Mouse (Mus musculus): ENCODE results near the gene Atp6v0d1. TPM values are rescaled to one million over a fixed set of nuclear protein-coding genes. Genes with fewer than 3 reads are reported as not detected.
A peak's percentile ranks its signal among the peaks of the same experiment; 100 is the strongest.

Atp6v0d1 gene
- total and polyA plus RNA-seq, 3 experiments, result 37.0 to 178 (median 118) TPM

- Histone ChIP-seq H3K27me3 (ENCODE audit: insufficient read depth, low read length) (no peaks in the 10 kb centered on the region), H3K9me3 (replicated peaks) (no peaks in the 10 kb centered on the region), H3K36me3 (replicated peaks) (peaks cover 58% of the 10 kb centered on the region), H3K4me1 (ENCODE audit: insufficient read depth, low read depth, low read length) (peaks cover 42% of the 10 kb centered on the region), H3K4me3 (ENCODE audit: low read depth, low read length) (no peak overlapping the region)
- TF ChIP-seq TAL1 (conservative IDR thresholded peaks at IDR 0.05; ENCODE audit: low read depth, low read length) (no peak), CTCF (IDR thresholded peaks at IDR 0.05; ENCODE audit: low read depth, low read length) (no peak), GATA1 (IDR thresholded peaks at IDR 0.05; ENCODE audit: borderline replicate concordance, low read length) (no peak), GATA2 (IDR thresholded peaks at IDR 0.05; ENCODE audit: borderline replicate concordance, low read depth, low read length) (no peak), POLR2AphosphoS5 (IDR thresholded peaks at IDR 0.05; ENCODE audit: insufficient replicate concordance, low read depth, low read length) (no peak)
- ATAC-seq (ENCODE audit: extremely low read depth, insufficient number of reproducible peaks, low FRiP score, poor library complexity, severe bottlenecking), result no peak
- no peak for DNase-seq (ENCODE audit: low spot score)
These were observed 22.1 kb downstream of the Atp6v0d1 start for GRCm38 (mm10) chr8:105543703-105544102.

GRCm38 (mm10) chr8:105542808-105543207 lies 23.0 kb downstream of the Atp6v0d1 start:
- DNase-seq (ENCODE audit: low spot score) (no peak), ATAC-seq (ENCODE audit: extremely low read depth, insufficient number of reproducible peaks, low FRiP score, poor library complexity, severe bottlenecking) (no peak)
- Histone ChIP-seq H3K4me3 (ENCODE audit: low read depth, low read length) (no peak overlapping the region), H3K9me3 (replicated peaks) (no peaks in the 10 kb centered on the region), H3K36me3 (replicated peaks) (peaks cover 65% of the 10 kb centered on the region), H3K4me1 (ENCODE audit: insufficient read depth, low read depth, low read length) (peaks cover 42% of the 10 kb centered on the region), H3K27me3 (ENCODE audit: insufficient read depth, low read length) (no peaks in the 10 kb centered on the region)
- TF ChIP-seq GATA1 (IDR thresholded peaks at IDR 0.05; ENCODE audit: borderline replicate concordance, low read length) (no peak), POLR2AphosphoS5 (IDR thresholded peaks at IDR 0.05; ENCODE audit: insufficient replicate concordance, low read depth, low read length) (no peak), GATA2 (IDR thresholded peaks at IDR 0.05; ENCODE audit: borderline replicate concordance, low read depth, low read length) (no peak), TAL1 (conservative IDR thresholded peaks at IDR 0.05; ENCODE audit: low read depth, low read length) (no peak)

- no peak overlapping the region for H3K4me3 ChIP-seq (ENCODE audit: low read depth, low read length)
- no peak for DNase-seq (ENCODE audit: low spot score)
- H3K4me1 ChIP-seq (ENCODE audit: insufficient read depth, low read depth, low read length), result peaks cover 42% of the 10 kb centered on the region
- no peaks in the 10 kb centered on the region for H3K9me3 ChIP-seq (replicated peaks)
- TF ChIP-seq TAL1 (conservative IDR thresholded peaks at IDR 0.05; ENCODE audit: low read depth, low read length), result peak; percentile 56
- TF ChIP-seq GATA2 (IDR thresholded peaks at IDR 0.05; ENCODE audit: borderline replicate concordance, low read depth, low read length), result no peak
- no peak; the same call in 1 of the 2 replicates for ATAC-seq (ENCODE audit: extremely low read depth, insufficient number of reproducible peaks, low FRiP score, poor library complexity, severe bottlenecking)
- H3K27me3 ChIP-seq (ENCODE audit: insufficient read depth, low read length), result no peaks in the 10 kb centered on the region
- peaks cover 69% of the 10 kb centered on the region for H3K36me3 ChIP-seq (replicated peaks)
These were observed 23.7 kb downstream of the Atp6v0d1 start for GRCm38 (mm10) chr8:105542032-105542656.

GRCm38 (mm10) chr8:105538940-105539339 lies 26.9 kb downstream of the Atp6v0d1 start:
- no peak for ATAC-seq (ENCODE audit: extremely low read depth, insufficient number of reproducible peaks, low FRiP score, poor library complexity, severe bottlenecking)
- Histone ChIP-seq H3K27me3 (ENCODE audit: insufficient read depth, low read length) (no peaks in the 10 kb centered on the region), H3K9me3 (replicated peaks) (no peaks in the 10 kb centered on the region), H3K4me3 (ENCODE audit: low read depth, low read length) (no peak overlapping the region), H3K36me3 (replicated peaks) (peaks cover 68% of the 10 kb centered on the region), H3K4me1 (ENCODE audit: insufficient read depth, low read depth, low read length) (peaks cover 27% of the 10 kb centered on the region)
- TF ChIP-seq CTCF (IDR thresholded peaks at IDR 0.05; ENCODE audit: low read depth, low read length), result no peak
- TF ChIP-seq POLR2AphosphoS5 (IDR thresholded peaks at IDR 0.05; ENCODE audit: insufficient replicate concordance, low read depth, low read length), result no peak
- TF ChIP-seq TAL1 (conservative IDR thresholded peaks at IDR 0.05; ENCODE audit: low read depth, low read length), result no peak
- TF ChIP-seq GATA2 (IDR thresholded peaks at IDR 0.05; ENCODE audit: borderline replicate concordance, low read depth, low read length), result no peak
- TF ChIP-seq GATA1 (IDR thresholded peaks at IDR 0.05; ENCODE audit: borderline replicate concordance, low read length), result no peak
- no peak for DNase-seq (ENCODE audit: low spot score)

DNA sequence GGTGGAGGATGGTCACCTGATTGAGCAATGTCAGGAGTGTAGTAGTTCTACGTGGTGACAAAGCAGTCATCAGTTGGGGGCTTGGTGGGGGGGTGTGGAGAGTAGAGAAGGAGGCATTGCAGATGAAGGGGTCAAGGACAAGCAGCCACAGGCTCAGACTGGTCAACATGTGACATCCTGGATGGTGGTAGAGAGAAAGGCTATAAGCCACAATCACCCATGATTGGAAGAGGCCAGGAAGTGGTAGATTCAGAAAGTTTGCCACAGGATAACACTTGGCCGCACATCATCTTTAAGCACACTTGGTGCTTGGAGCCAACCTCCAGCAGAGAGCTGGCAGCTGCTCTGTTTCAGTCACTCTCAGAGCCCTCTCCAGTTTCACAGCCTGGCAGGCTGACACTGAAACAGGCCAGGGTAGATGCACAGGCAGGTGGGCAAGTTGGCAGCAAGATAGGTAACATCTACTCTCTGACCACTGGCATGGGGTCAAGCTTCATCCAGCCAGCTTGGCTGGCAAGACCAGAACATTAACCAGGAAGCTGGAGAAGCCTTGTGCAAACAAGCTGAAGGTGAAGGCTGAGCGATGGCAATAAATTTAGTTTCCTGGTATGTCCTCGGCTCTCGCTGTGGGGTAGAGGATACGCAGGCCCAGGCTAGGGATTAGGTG lies 28.7 kb downstream of the Atp6v0d1 start:
- no peak for ATAC-seq (ENCODE audit: extremely low read depth, insufficient number of reproducible peaks, low FRiP score, poor library complexity, severe bottlenecking)
- H3K4me1 ChIP-seq (ENCODE audit: insufficient read depth, low read depth, low read length), result peaks cover 17% of the 10 kb centered on the region

DNA sequence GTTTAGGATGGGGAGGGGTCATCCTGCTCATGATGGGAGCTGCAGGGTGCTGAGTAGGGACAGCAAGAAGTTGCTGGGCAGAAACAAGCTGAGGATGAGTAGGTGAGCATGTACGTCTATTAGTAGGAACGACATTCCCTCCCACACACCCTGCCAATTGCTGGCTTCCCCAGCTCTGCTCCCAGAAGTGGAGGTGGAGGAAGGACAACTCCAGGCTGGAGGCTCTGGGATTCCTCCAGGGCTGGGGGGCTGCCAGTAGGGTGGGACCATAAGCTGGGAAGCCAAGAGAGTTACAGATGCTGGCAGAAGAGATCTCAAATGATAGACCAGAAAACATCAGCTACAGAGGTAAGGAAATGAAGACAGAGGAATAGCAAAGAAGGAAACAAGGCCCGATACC lies 29.3 kb downstream of the Atp6v0d1 start:
- DNase-seq (ENCODE audit: low spot score), result no peak
- no peaks in the 10 kb centered on the region for H3K27me3 ChIP-seq (ENCODE audit: insufficient read depth, low read length)
- H3K36me3 ChIP-seq (replicated peaks), result peaks cover 82% of the 10 kb centered on the region
- H3K4me3 ChIP-seq (ENCODE audit: low read depth, low read length), result no peak overlapping the region
- no peaks in the 10 kb centered on the region for H3K9me3 ChIP-seq (replicated peaks)
- ATAC-seq (ENCODE audit: extremely low read depth, insufficient number of reproducible peaks, low FRiP score, poor library complexity, severe bottlenecking), result no peak
- no peak for TF ChIP-seq GATA2 (IDR thresholded peaks at IDR 0.05; ENCODE audit: borderline replicate concordance, low read depth, low read length)
- no peak for TF ChIP-seq CTCF (IDR thresholded peaks at IDR 0.05; ENCODE audit: low read depth, low read length)
- TF ChIP-seq TAL1 (conservative IDR thresholded peaks at IDR 0.05; ENCODE audit: low read depth, low read length), result no peak
- no peak for TF ChIP-seq POLR2AphosphoS5 (IDR thresholded peaks at IDR 0.05; ENCODE audit: insufficient replicate concordance, low read depth, low read length)
- TF ChIP-seq GATA1 (IDR thresholded peaks at IDR 0.05; ENCODE audit: borderline replicate concordance, low read length), result no peak
- peaks cover 11% of the 10 kb centered on the region; the same call in 1 of the 2 replicates for H3K4me1 ChIP-seq (ENCODE audit: insufficient read depth, low read depth, low read length)

More for the DNA sequence above, 28.7 kb downstream of the Atp6v0d1 start:
- H3K36me3 ChIP-seq (replicated peaks), result peaks cover 84% of the 10 kb centered on the region
- no peaks in the 10 kb centered on the region for H3K9me3 ChIP-seq (replicated peaks)
- TF ChIP-seq GATA1 (IDR thresholded peaks at IDR 0.05; ENCODE audit: borderline replicate concordance, low read length), result no peak
- TF ChIP-seq GATA2 (IDR thresholded peaks at IDR 0.05; ENCODE audit: borderline replicate concordance, low read depth, low read length), result no peak
- no peak for TF ChIP-seq TAL1 (conservative IDR thresholded peaks at IDR 0.05; ENCODE audit: low read depth, low read length)
- TF ChIP-seq CTCF (IDR thresholded peaks at IDR 0.05; ENCODE audit: low read depth, low read length), result no peak
- TF ChIP-seq POLR2AphosphoS5 (IDR thresholded peaks at IDR 0.05; ENCODE audit: insufficient replicate concordance, low read depth, low read length), result no peak
- no peaks in the 10 kb centered on the region for H3K27me3 ChIP-seq (ENCODE audit: insufficient read depth, low read length)
- no peak overlapping the region for H3K4me3 ChIP-seq (ENCODE audit: low read depth, low read length)
- no peak for DNase-seq (ENCODE audit: low spot score)

All from G1E (cell line).